Mouse (Mus musculus) olfactory bulb, adult 2 months (tissue): ENCODE measurements around the gene Ddi2.

Experiments
- CTCF ChIP-seq: fragments of 200-500 bp; IDR thresholded peaks from 2 replicates; pipeline ENCODE4 v1.5.1; 2012; ENCODE audit warnings: low read depth, mild to moderate bottlenecking, low read length, moderate library complexity; ENCODE audit not compliant: insufficient read depth
- POLR2A ChIP-seq: fragments of 200-500 bp; IDR thresholded peaks from 2 replicates; pipeline ENCODE4 v1.6.1; 2012; ENCODE audit warnings: mild to moderate bottlenecking, low read depth, low read length, moderate library complexity; ENCODE audit not compliant: insufficient read depth

DNA sequence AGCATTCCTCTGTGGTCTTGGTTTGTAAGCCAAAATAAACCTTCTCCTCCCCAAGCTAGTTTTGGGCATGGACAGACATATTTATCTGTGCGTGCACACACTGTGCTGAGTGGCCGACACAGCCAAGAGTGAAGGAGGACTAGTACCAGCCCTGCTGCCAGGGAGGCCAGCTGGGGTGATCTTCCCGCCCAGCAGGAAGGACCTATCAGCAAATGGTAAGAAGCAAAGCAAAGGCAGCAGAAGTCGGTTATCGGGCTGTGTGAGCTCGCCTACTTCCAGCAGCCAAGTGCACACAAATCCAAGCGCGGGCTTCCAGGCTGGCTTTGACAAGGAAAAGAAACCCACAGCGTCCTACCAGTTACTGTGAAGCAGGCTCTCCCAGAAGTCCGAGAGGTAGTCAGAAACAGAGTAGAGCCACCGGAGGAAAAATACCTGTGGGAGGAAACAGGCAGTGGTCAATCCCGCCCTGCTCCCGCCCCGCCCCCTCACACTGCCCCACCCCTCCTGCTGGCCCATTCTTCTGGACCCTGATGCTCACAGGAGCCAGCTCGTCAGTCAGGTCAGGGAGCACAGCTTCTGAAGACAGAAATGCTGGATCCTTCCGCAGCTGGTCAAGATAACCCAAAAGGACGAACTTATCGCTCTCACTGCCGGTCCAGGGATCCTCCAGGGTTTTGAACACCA, 44.3 kb upstream of the Ddi2 start:
- TF ChIP-seq CTCF (no peak), POLR2A (no peak)
